Mouse (Mus musculus): ENCODE data around the gene Zfp219. TPM values are rescaled to one million over a fixed set of nuclear protein-coding genes. Genes with fewer than 3 reads are reported as not detected.

Gene Zfp219
- 45.3 and 51.5 TPM in 2 replicates for polyA plus RNA-seq (2012; rRNA removed)

GRCm38 (mm10) chr14:52020486-52021137 is at the start of gene Zfp219:
Gene Zfp219, minus strand, starts transcription at chr14:52020733.

GRCm38 (mm10) chr14:52042359-52042758 is 21.8 kb upstream of the Zfp219 start, which contains the start of gene Olfr221:
Gene Olfr221, minus strand, starts transcription at chr14:52042459.

GRCm38 (mm10) chr14:52015445-52016100 is 5.0 kb downstream of the Zfp219 start, which contains the start of gene Tmem253:
Gene Tmem253, plus strand, starts transcription at chr14:52015658.

GRCm38 (mm10) chr14:51984247-51985231 is 36.0 kb downstream of the Zfp219 start, which contains the start of gene Arhgef40:
Gene Arhgef40, plus strand, starts transcription at chr14:51984719.

Other genes starting within 250 kb of the Zfp219 start
- not detected in 2 replicates for gene Ang4, start 247.1 kb downstream of the Zfp219 start, polyA plus RNA-seq (2012; rRNA removed)
- not detected in 2 replicates for gene AY358078, start 220.7 kb downstream of the Zfp219 start, polyA plus RNA-seq (2012; rRNA removed)
- not detected in 2 replicates for gene Ear6, start 167.0 kb downstream of the Zfp219 start, polyA plus RNA-seq (2012; rRNA removed)
- 20.0 and 21.5 TPM in 2 replicates for gene Mettl17, start 135.9 kb downstream of the Zfp219 start, polyA plus RNA-seq (2012; rRNA removed)
- 0.32 and 0.52 TPM in 2 replicates for gene Slc39a2, start 127.8 kb downstream of the Zfp219 start, polyA plus RNA-seq (2012; rRNA removed)
- 87.1 and 97.7 TPM in 2 replicates for gene Ndrg2, start 106.6 kb downstream of the Zfp219 start, polyA plus RNA-seq (2012; rRNA removed)
- not detected in 2 replicates for gene Tppp2, start 102.3 kb downstream of the Zfp219 start, polyA plus RNA-seq (2012; rRNA removed)
- gene Rnase13, start 98.0 kb downstream of the Zfp219 start, polyA plus RNA-seq (2012; rRNA removed), result 0.06 TPM in 1 of 2 replicates, not detected in the other
- gene Arhgef40, start 36.0 kb downstream of the Zfp219 start, polyA plus RNA-seq (2012; rRNA removed), result 66.6 and 69.1 TPM in 2 replicates
- 0.83 and 1.5 TPM in 2 replicates for gene Tmem253, start 5.1 kb downstream of the Zfp219 start, polyA plus RNA-seq (2012; rRNA removed)
- not detected in 2 replicates for gene Olfr221, start 21.7 kb upstream of the Zfp219 start, polyA plus RNA-seq (2012; rRNA removed)
- gene Hnrnpc, start 83.3 kb upstream of the Zfp219 start, polyA plus RNA-seq (2012; rRNA removed), result 10.7 and 21.2 TPM in 2 replicates
- 0.41 and 1.6 TPM in 2 replicates for gene Rpgrip1, start 90.0 kb upstream of the Zfp219 start, polyA plus RNA-seq (2012; rRNA removed)
- gene Supt16, start 176.7 kb upstream of the Zfp219 start, polyA plus RNA-seq (2012; rRNA removed), result 2.0 and 3.1 TPM in 2 replicates
- gene Chd8, start 237.0 kb upstream of the Zfp219 start, polyA plus RNA-seq (2012; rRNA removed), result 10.5 and 13.2 TPM in 2 replicates